Mouse (Mus musculus) liver, embryonic 14.5 days (tissue): ENCODE data around the gene Rabep2. TPM values are rescaled to one million over a fixed set of nuclear protein-coding genes. Genes with fewer than 3 reads are reported as not detected.
A peak's percentile ranks its signal among the peaks of the same experiment; 100 is the strongest.
"Not testable (repeated sequence)": the region's sequence is repeated elsewhere in the genome, so short reads cannot be mapped to it uniquely, and the experiment has no call there.

Experiments
- ATAC-seq: fragments of 200-750 bp; cut with Nextera tagmentation; 2 replicates; pipeline ENCODE4 v1.8.0; 2017; ENCODE audit warnings: moderate number of reproducible peaks, mild to moderate bottlenecking, moderate library complexity; ENCODE audit not compliant: insufficient read depth
- DNase-seq, 3 experiments: peaks; one replicate each; pipeline ENCODE4 v3.0.0-alpha.2; 2012 to 2013; ENCODE audit warnings: low read depth in 3 of 3, low spot score in 3 of 3
- H3K27ac ChIP-seq: fragments of 300-500 bp; sonication (generic); 2 replicates; pipeline ENCODE4 v1.5.1; 2014; ENCODE audit warnings: moderate library complexity, mild to moderate bottlenecking, control low read depth, inconsistent platforms
- H3K27me3 ChIP-seq: fragments of 300-500 bp; sonication (generic); 2 replicates; pipeline ENCODE4 v1.6.1; 2014; ENCODE audit warnings: mild to moderate bottlenecking, low read length, moderate library complexity; ENCODE audit not compliant: control insufficient read depth, insufficient read depth
- H3K36me3 ChIP-seq: fragments of 300-500 bp; sonication (generic); replicated peaks from 2 replicates; pipeline ENCODE4 v1.6.1; 2014; ENCODE audit warnings: low read depth; ENCODE audit not compliant: control insufficient read depth, insufficient read depth
- H3K4me1 ChIP-seq, 2 experiments: fragments of 200-500 bp in 1 of 2; fragments of 300-500 bp in 1 of 2; sonication (generic) in 1 of 2; replicated peaks; 2 replicates each; pipeline ENCODE4 v1.6.1; 2012 to 2014; ENCODE audit warnings: antibody characterized with exemption in 1 of 2, inconsistent platforms in 1 of 2, low read length in 1 of 2; ENCODE audit not compliant: control insufficient read depth in 2 of 2, insufficient read depth in 2 of 2
- H3K4me2 ChIP-seq: fragments of 300-500 bp; sonication (generic); 2 replicates; pipeline ENCODE4 v1.6.1; 2014; ENCODE audit warnings: low read depth, mild to moderate bottlenecking, control low read depth, moderate library complexity
- H3K4me3 ChIP-seq, 2 experiments: fragments of 200-500 bp in 1 of 2; fragments of 300-500 bp in 1 of 2; sonication (generic) in 1 of 2; 2 replicates each; pipeline ENCODE4 v1.5.1; 2012 to 2014; ENCODE audit warnings: low read depth in 2 of 2, low read length in 2 of 2, mild to moderate bottlenecking in 2 of 2, control low read depth in 1 of 2, inconsistent platforms in 1 of 2, moderate library complexity in 1 of 2; ENCODE audit not compliant: insufficient read depth in 1 of 2
- H3K9ac ChIP-seq: fragments of 300-500 bp; sonication (generic); replicated peaks from 2 replicates; pipeline ENCODE4 v1.6.1; 2014; ENCODE audit warnings: mild to moderate bottlenecking, control low read depth, moderate library complexity
- H3K9me3 ChIP-seq: fragments of 300-500 bp; sonication (generic); 2 replicates; pipeline ENCODE4 v1.6.1; 2016; ENCODE audit warnings: low read length, mixed read lengths; ENCODE audit not compliant: control insufficient read depth
- CTCF ChIP-seq: IDR thresholded peaks from 2 replicates; pipeline ENCODE4 v1.5.1; 2016; ENCODE audit warnings: antibody characterized with exemption, low read depth, control low read depth
- EP300 ChIP-seq: IDR thresholded peaks from 2 replicates; pipeline ENCODE4 v1.6.1; 2016; ENCODE audit warnings: antibody characterized with exemption, low read depth
- whole genome bisulfite sequencing: fragments of 180-500 bp; shearing (Covaris S2); extraction: QIAGEN DNeasy Blood & Tissue Kit; methylation state at CpG from one replicate; pipeline ENCODE4 v1.1.7; 2014; ENCODE audit not compliant: insufficient replicate concordance; 5-methylcytosine and 5-hydroxymethylcytosine counted together
- polyA plus RNA-seq, 2 experiments: library from polyadenylated mRNA; depleted of rRNA in 1 of 2; stranded (reverse) in 1 of 2; unstranded in 1 of 2; fragments of >200 nt; fragmentation: Nextera tagmentation in 1 of 2; extraction: Ambion mirVana in 1 of 2; gene quantifications; 2 replicates each; pipeline versions ENCODE4 v1.2.1 to v1.2.3; 2012 to 2014

The Rabep2 gene
- polyA plus RNA-seq, 2 experiments: 4.4 to 4.6 TPM

GRCm38 (mm10) chr7:126396298-126397119 is 32.0 kb upstream of the Rabep2 start, which contains the start of gene Nfatc2ip:
Gene Nfatc2ip, minus strand, starts transcription at chr7:126396737.
- peaks cover 15 to 17% of the 10 kb centered on the region in 2 experiments for H3K4me1 ChIP-seq
- H3K27me3 ChIP-seq: no peaks in the 10 kb centered on the region
- DNase-seq: peak; percentile 97 to 98 (median 98)
- peak within 1 kb of the TSS; percentile 91 for H3K9ac ChIP-seq
- ATAC-seq: peak; percentile 98
- H3K27ac ChIP-seq: peak within 1 kb of the TSS; percentile 50
- peak within 1 kb of the TSS; percentile 68 to 95 for H3K4me3 ChIP-seq
- H3K36me3 ChIP-seq: no peaks in the 10 kb centered on the region
- H3K9me3 ChIP-seq: no peaks in the 10 kb centered on the region
- peak within 1 kb of the TSS; percentile 81 for H3K4me2 ChIP-seq
- WGBS: under 1% methylated on average over 59 of the region's 59 CpGs
- TF ChIP-seq CTCF (no peak), EP300 (no peak)

- peaks cover 15 to 17% of the 10 kb centered on the region in 2 experiments for H3K4me1 ChIP-seq
- TF ChIP-seq EP300 (peak; percentile 40; the same call in 1 of the 2 replicates), CTCF (no peak)
- peak; percentile 51; the same call in 1 of the 2 replicates for ATAC-seq
- no peaks in the 10 kb centered on the region for H3K27me3 ChIP-seq
- peak overlapping the region; percentile 50 for H3K9ac ChIP-seq
- H3K4me3 ChIP-seq: peak overlapping the region; percentile 41 to 95
- peak; percentile 37 to 47 (median 41) for DNase-seq
- no peaks in the 10 kb centered on the region for H3K9me3 ChIP-seq
- H3K36me3 ChIP-seq: no peaks in the 10 kb centered on the region
- H3K4me2 ChIP-seq: peak overlapping the region; percentile 74
- peak overlapping the region; percentile 45 for H3K27ac ChIP-seq
- 12% methylated on average over 6 of the region's 6 CpGs for WGBS
Observed at GRCm38 (mm10) chr7:126397221-126397620, 31.3 kb upstream of the Rabep2 start.

- no peaks in the 10 kb centered on the region for H3K36me3 ChIP-seq
- no peak for ATAC-seq
- H3K27me3 ChIP-seq: no peaks in the 10 kb centered on the region
- no peaks in the 10 kb centered on the region for H3K9me3 ChIP-seq
- no peak overlapping the region for H3K4me2 ChIP-seq
- DNase-seq: no peak
- no peak overlapping the region for H3K9ac ChIP-seq
- TF ChIP-seq CTCF (no peak), EP300 (no peak)
- no peak overlapping the region for H3K4me3 ChIP-seq
- H3K4me1 ChIP-seq: peaks cover 15 to 17% of the 10 kb centered on the region in 2 experiments
- 13% methylated on average over 4 of the region's 4 CpGs for WGBS
- H3K27ac ChIP-seq: no peak overlapping the region
Observed at GRCm38 (mm10) chr7:126397822-126398221, 30.7 kb upstream of the Rabep2 start.

- H3K9ac ChIP-seq: no peak overlapping the region
- no peak for ATAC-seq
- WGBS: 4% methylated on average over 5 of the region's 5 CpGs
Observed at GRCm38 (mm10) chr7:126399548-126399947, 29.0 kb upstream of the Rabep2 start.

GRCm38 (mm10) chr7:126402518-126402917 is 26.0 kb upstream of the Rabep2 start:
- not testable (repeated sequence) for H3K9me3 ChIP-seq

More at GRCm38 (mm10) chr7:126399548-126399947, 29.0 kb upstream of the Rabep2 start:
- no peaks in the 10 kb centered on the region for H3K27me3 ChIP-seq
- H3K9me3 ChIP-seq: no peaks in the 10 kb centered on the region
- H3K4me3 ChIP-seq: no peak overlapping the region
- no peak for TF ChIP-seq EP300
- peak; percentile 93 for TF ChIP-seq CTCF
- no peak overlapping the region for H3K27ac ChIP-seq
- no peak overlapping the region for H3K4me2 ChIP-seq
- DNase-seq: peak; percentile 47 to 68 (median 68)
- H3K36me3 ChIP-seq: no peaks in the 10 kb centered on the region
- peaks cover 15 to 17% of the 10 kb centered on the region in 2 experiments for H3K4me1 ChIP-seq

More at GRCm38 (mm10) chr7:126402518-126402917, 26.0 kb upstream of the Rabep2 start:
- not testable (repeated sequence) for ATAC-seq, H3K9ac ChIP-seq, H3K36me3 ChIP-seq, H3K4me2 ChIP-seq, DNase-seq, H3K4me3 ChIP-seq, H3K27ac ChIP-seq, H3K4me1 ChIP-seq, H3K27me3 ChIP-seq
- 70% methylated on average over 8 of the region's 8 CpGs for WGBS
